ENCODE assay signal across 10 mouse cellular contexts in genomic region chr8:106727241-106727835, GRCm38 (mm10). TPM values are rescaled to one million over a fixed set of nuclear protein-coding genes. Genes with fewer than 3 reads are reported as not detected.
DNase-seq lines count a peak whose midpoint lies in the region; ATAC-seq and TF ChIP-seq lines count a peak whose summit lies in the region.
"Had no signal": no experiment of that assay in that cellular context is flagged by ENCODE, and none has a peak within 500 bp of the region (broad histone marks: within the 10 kb centered on the region; RNA-seq: fewer than 3 reads in every experiment).

No protein-coding gene starts in this region.

- TF ChIP-seq CTCF in midbrain, postnatal 0 days (IDR thresholded peaks at IDR 0.05), result no peak
- TF ChIP-seq CTCF in liver, postnatal 0 days (IDR thresholded peaks at IDR 0.05; ENCODE audit: low read depth), result no peak

- no peaks in the 10 kb centered on the region for H3K27me3 ChIP-seq in limb, embryonic 11.5 days (ENCODE audit: control insufficient read depth, insufficient read depth, low read length)
- H3K27me3 ChIP-seq in limb, embryonic 10.5 days (ENCODE audit: low read depth, poor library complexity, severe bottlenecking), result no peaks in the 10 kb centered on the region
- H3K27me3 ChIP-seq in embryonic facial prominence, embryonic 10.5 days (replicated peaks; ENCODE audit: low read depth, poor library complexity, severe bottlenecking), result peaks cover 20% of the 10 kb centered on the region
- peaks cover 29% of the 10 kb centered on the region for H3K27me3 ChIP-seq in hindbrain, embryonic 12.5 days
- no peaks in the 10 kb centered on the region; the same call in 1 of the 2 replicates for H3K27me3 ChIP-seq in midbrain, postnatal 0 days (ENCODE audit: insufficient read depth, low read length)
- no peaks in the 10 kb centered on the region for H3K27me3 ChIP-seq in liver, postnatal 0 days (ENCODE audit: insufficient read depth, low read length)
- H3K27me3 ChIP-seq: liver, embryonic 12.5 days had no signal

- H3K27ac ChIP-seq in limb, embryonic 11.5 days (replicated peaks; ENCODE audit: low read depth, low read length), result no peak overlapping the region
- H3K27ac ChIP-seq in limb, embryonic 10.5 days, result no peak overlapping the region
- peak overlapping the region; percentile 52 for H3K27ac ChIP-seq in embryonic facial prominence, embryonic 10.5 days (replicated peaks)
- peak overlapping the region; percentile 68 for H3K27ac ChIP-seq in hindbrain, embryonic 12.5 days
- H3K27ac ChIP-seq in midbrain, postnatal 0 days (ENCODE audit: low read depth, low read length), result peak overlapping the region; percentile 60
- H3K27ac ChIP-seq in liver, postnatal 0 days (ENCODE audit: low read depth), result no peak overlapping the region
- H3K27ac ChIP-seq: liver, embryonic 12.5 days had no signal

- peak; percentile 33 for DNase-seq in limb, embryonic 11.5 days (ENCODE audit: low spot score)
- no peak for DNase-seq in limb, embryonic 10.5 days (ENCODE audit: low spot score)
- peak; percentile 54 for DNase-seq in embryonic facial prominence, embryonic 10.5 days (ENCODE audit: low spot score)
- DNase-seq in midbrain, postnatal 0 days (ENCODE audit: low spot score), result peak; percentile 83
- DNase-seq in heart, postnatal 36 days, result no peak
- DNase-seq in liver, postnatal 0 days, result no peak
- no peak for DNase-seq in heart, postnatal 25 days (ENCODE audit: low spot score)

- H3K4me1 ChIP-seq in limb, embryonic 11.5 days (ENCODE audit: control insufficient read depth, insufficient read depth, low read length), result no peaks in the 10 kb centered on the region
- H3K4me1 ChIP-seq in limb, embryonic 10.5 days, result peaks cover 8% of the 10 kb centered on the region
- peaks cover 35% of the 10 kb centered on the region for H3K4me1 ChIP-seq in embryonic facial prominence, embryonic 10.5 days
- peaks cover 14% of the 10 kb centered on the region for H3K4me1 ChIP-seq in hindbrain, embryonic 12.5 days
- H3K4me1 ChIP-seq in midbrain, postnatal 0 days (ENCODE audit: insufficient read depth, low read length), result peaks cover 3% of the 10 kb centered on the region; the same call in 1 of the 2 replicates
- H3K4me1 ChIP-seq in liver, postnatal 0 days (ENCODE audit: insufficient read depth), result no peaks in the 10 kb centered on the region
- H3K4me1 ChIP-seq: liver, embryonic 12.5 days had no signal

- peaks cover 2% of the 10 kb centered on the region; the same call in 1 of the 2 replicates for H3K36me3 ChIP-seq in limb, embryonic 11.5 days (ENCODE audit: control insufficient read depth, insufficient read depth, low read length)
- H3K36me3 ChIP-seq in limb, embryonic 10.5 days, result peaks cover 29% of the 10 kb centered on the region
- peaks cover 38% of the 10 kb centered on the region for H3K36me3 ChIP-seq in embryonic facial prominence, embryonic 10.5 days (replicated peaks)
- H3K36me3 ChIP-seq in hindbrain, embryonic 12.5 days, result peaks cover 7% of the 10 kb centered on the region; the same call in 1 of the 2 replicates
- no peaks in the 10 kb centered on the region for H3K36me3 ChIP-seq in midbrain, postnatal 0 days (ENCODE audit: insufficient read depth, low read length)
- peaks cover 4% of the 10 kb centered on the region; the same call in 1 of the 2 replicates for H3K36me3 ChIP-seq in liver, postnatal 0 days (replicated peaks; ENCODE audit: insufficient read depth, low read length)

- no peak overlapping the region for H3K4me2 ChIP-seq in limb, embryonic 11.5 days (ENCODE audit: low read depth, severe bottlenecking)
- peak overlapping the region; percentile 41 for H3K4me2 ChIP-seq in hindbrain, embryonic 12.5 days (replicated peaks)
- peak overlapping the region; percentile 35 for H3K4me2 ChIP-seq in midbrain, postnatal 0 days (ENCODE audit: low read depth, low read length, poor library complexity, severe bottlenecking)
- H3K4me2 ChIP-seq in liver, postnatal 0 days (ENCODE audit: low read depth, low read length), result no peak overlapping the region
- H3K4me2 ChIP-seq: liver, embryonic 12.5 days had no signal

- intact Hi-C loops in heart, postnatal 36 days (cut with DNase I), result no loop called here
- intact Hi-C loops in heart, postnatal 25 days (cut with DNase I), result no loop called here

- no peak overlapping the region for H3K9ac ChIP-seq in limb, embryonic 11.5 days (ENCODE audit: low read length)
- H3K9ac ChIP-seq in hindbrain, embryonic 12.5 days, result peak overlapping the region; percentile 35; the same call in 1 of the 2 replicates
- H3K9ac ChIP-seq in midbrain, postnatal 0 days (replicated peaks; ENCODE audit: low read length, poor library complexity, severe bottlenecking), result 0 out of 2 replicates have a peak overlapping the region, but pooled peaks have one; percentile 37
- H3K9ac ChIP-seq in liver, postnatal 0 days (replicated peaks), result no peak overlapping the region
- H3K9ac ChIP-seq: liver, embryonic 12.5 days had no signal

- 49% methylated on average over 16 of the region's 16 CpGs for WGBS in limb, embryonic 11.5 days
- WGBS in limb, embryonic 10.5 days, result 55% methylated on average over 16 of the region's 16 CpGs
- WGBS in embryonic facial prominence, embryonic 10.5 days, result 36% methylated on average over 16 of the region's 16 CpGs
- 19% methylated on average over 16 of the region's 16 CpGs for WGBS in hindbrain, embryonic 12.5 days
- 5% methylated on average over 16 of the region's 16 CpGs for WGBS in midbrain, postnatal 0 days
- 46% methylated on average over 16 of the region's 16 CpGs for WGBS in liver, postnatal 0 days (ENCODE audit: insufficient replicate concordance)

- H3K9me3 ChIP-seq in limb, embryonic 11.5 days (ENCODE audit: control insufficient read depth, low read length), result no peaks in the 10 kb centered on the region
- no peaks in the 10 kb centered on the region for H3K9me3 ChIP-seq in limb, embryonic 10.5 days (replicated peaks)
- H3K9me3 ChIP-seq in embryonic facial prominence, embryonic 10.5 days, result no peaks in the 10 kb centered on the region
- H3K9me3 ChIP-seq in hindbrain, embryonic 12.5 days (replicated peaks), result no peaks in the 10 kb centered on the region
- no peaks in the 10 kb centered on the region for H3K9me3 ChIP-seq in midbrain, postnatal 0 days (ENCODE audit: low read length)
- H3K9me3 ChIP-seq in liver, postnatal 0 days (ENCODE audit: low read length), result no peaks in the 10 kb centered on the region
- H3K9me3 ChIP-seq: liver, embryonic 12.5 days had no signal

- H3K4me3 ChIP-seq in limb, embryonic 11.5 days (ENCODE audit: low read depth, low read length), result no peak overlapping the region
- H3K4me3 ChIP-seq in limb, embryonic 10.5 days, result no peak overlapping the region
- peak overlapping the region; percentile 25; the same call in 1 of the 2 replicates for H3K4me3 ChIP-seq in embryonic facial prominence, embryonic 10.5 days
- no peak overlapping the region for H3K4me3 ChIP-seq in hindbrain, embryonic 12.5 days
- no peak overlapping the region for H3K4me3 ChIP-seq in midbrain, postnatal 0 days (ENCODE audit: low read depth, low read length)
- no peak overlapping the region for H3K4me3 ChIP-seq in liver, postnatal 0 days (ENCODE audit: low read depth, low read length)
- H3K4me3 ChIP-seq: liver, embryonic 12.5 days; myocyte had no signal

- TF ChIP-seq EP300 in liver, postnatal 0 days (IDR thresholded peaks at IDR 0.05; ENCODE audit: low read depth), result no peak

- ATAC-seq in limb, embryonic 11.5 days (ENCODE audit: insufficient number of reproducible peaks, low FRiP score, low TSS enrichment, low read depth), result no peak
- peak; percentile 78 for ATAC-seq in hindbrain, embryonic 12.5 days (ENCODE audit: low FRiP score)
- peak; percentile 65 for ATAC-seq in midbrain, postnatal 0 days (ENCODE audit: low FRiP score)
- no peak for ATAC-seq in liver, postnatal 0 days
- ATAC-seq: liver, embryonic 12.5 days had no signal

RNA-seq across cellular contexts. Expression of gene Tango6, which starts 44.5 kb away (rescaled TPM):
- polyA plus RNA-seq in limb, embryonic 11.5 days (2014; fragmentation: Nextera tagmentation; extraction: Ambion mirVana), result 10.0 and 10.5 TPM in 2 replicates
- 15.5 and 16.1 TPM in 2 replicates for polyA plus RNA-seq in limb, embryonic 10.5 days (2016; fragmentation: Nextera tagmentation; extraction: Ambion mirVana)
- polyA plus RNA-seq in embryonic facial prominence, embryonic 10.5 days (2016; fragmentation: Nextera tagmentation; extraction: Ambion mirVana), result 16.3 and 16.8 TPM in 2 replicates
- polyA plus RNA-seq in hindbrain, embryonic 12.5 days (2016; fragmentation: Nextera tagmentation; extraction: Ambion mirVana), result 10.3 and 10.8 TPM in 2 replicates
- 6.1 and 7.3 TPM in 2 replicates for total RNA-seq in midbrain, postnatal 0 days (2014; rRNA removed)
- polyA plus RNA-seq in midbrain, postnatal 0 days (2015; fragmentation: Nextera tagmentation; extraction: Ambion mirVana), result 3.0 and 3.1 TPM in 2 replicates
- 10 to 100 TPM; 10.7 to 11.2 TPM for total RNA-seq in heart, postnatal 36 days (2021)
- polyA plus RNA-seq in liver, postnatal 0 days (2015; fragmentation: Nextera tagmentation; extraction: Ambion mirVana), result 1.5 and 1.8 TPM in 2 replicates
- 10 to 100 TPM in 1 of 2 experiments, 1 to 10 TPM in 1; 10.0 TPM for total RNA-seq in heart, postnatal 25 days (2021)

Comparison
In these comparisons a context has a peak if more than half of its experiments do, and no peak if none do; other contexts are left out.
1. DNase-seq: peak in limb, embryonic 11.5 days (single experiment), embryonic facial prominence, embryonic 10.5 days (single experiment) and midbrain, postnatal 0 days (single experiment); none in limb, embryonic 10.5 days (single experiment), heart, postnatal 36 days (0 of 2), liver, postnatal 0 days (single experiment) and heart, postnatal 25 days (single experiment).
2. ATAC-seq: peak in hindbrain, embryonic 12.5 days (single experiment) and midbrain, postnatal 0 days (single experiment); none in limb, embryonic 11.5 days (single experiment) and liver, postnatal 0 days (single experiment).
3. H3K27ac ChIP-seq: peak in embryonic facial prominence, embryonic 10.5 days (single experiment), hindbrain, embryonic 12.5 days (single experiment) and midbrain, postnatal 0 days (single experiment); none in limb, embryonic 11.5 days (single experiment), limb, embryonic 10.5 days (single experiment) and liver, postnatal 0 days (single experiment).
4. H3K4me2 ChIP-seq: peak in hindbrain, embryonic 12.5 days (single experiment) and midbrain, postnatal 0 days (single experiment); none in limb, embryonic 11.5 days (single experiment) and liver, postnatal 0 days (single experiment).
5. H3K9ac ChIP-seq: peak in hindbrain, embryonic 12.5 days (single experiment) and midbrain, postnatal 0 days (single experiment); none in limb, embryonic 11.5 days (single experiment) and liver, postnatal 0 days (single experiment).